Mouse (Mus musculus): ENCODE data around the gene AC134908.4. TPM values are rescaled to one million over a fixed set of nuclear protein-coding genes. Genes with fewer than 3 reads are reported as not detected.
A peak's percentile ranks its signal among the peaks of the same experiment; 100 is the strongest.

Gene AC134908.4
- polyA plus RNA-seq, 1 experiment from 2014 or later, result 2.2 TPM

DNA sequence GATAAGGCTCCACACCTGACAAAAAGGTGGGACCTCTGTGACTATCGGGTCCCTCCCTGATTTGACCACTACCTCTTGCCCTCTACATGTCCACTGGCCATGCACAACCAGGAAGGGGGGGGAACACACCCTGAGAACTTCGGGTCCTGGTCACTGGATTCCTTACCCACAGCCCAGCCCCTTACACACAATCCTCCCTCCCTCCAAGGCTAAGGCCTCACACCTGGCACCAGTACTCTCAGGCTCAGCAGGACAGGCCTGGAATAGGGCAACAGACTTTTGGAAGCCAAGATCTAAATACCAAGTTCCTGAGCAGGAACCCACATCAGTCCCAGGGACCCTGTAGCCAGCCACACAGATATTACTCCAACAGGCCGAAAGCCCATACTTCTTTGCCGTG is 43.4 kb upstream of the AC134908.4 start:
- Histone ChIP-seq H3K36me3 (ENCODE audit: control insufficient read depth, insufficient read depth, low read length) (peaks cover 40% of the 10 kb centered on the region), H3K4me2 (ENCODE audit: low read length) (no peak overlapping the region), H3K27me3 (replicated peaks; ENCODE audit: control insufficient read depth, insufficient read depth, low read length) (no peaks in the 10 kb centered on the region), H3K4me1 (ENCODE audit: control insufficient read depth, insufficient read depth, low read depth, low read length) (peaks cover 52% of the 10 kb centered on the region), H3K9ac (ENCODE audit: low read depth, low read length) (no peak overlapping the region), H3K4me3 (ENCODE audit: low read length) (no peak overlapping the region), H3K27ac (ENCODE audit: low read depth, low read length) (no peak overlapping the region), H3K9me3 (ENCODE audit: control insufficient read depth, low read length) (no peaks in the 10 kb centered on the region)
- 85% methylated on average over 4 of the region's 4 CpGs for WGBS
- ATAC-seq, result no peak

DNA sequence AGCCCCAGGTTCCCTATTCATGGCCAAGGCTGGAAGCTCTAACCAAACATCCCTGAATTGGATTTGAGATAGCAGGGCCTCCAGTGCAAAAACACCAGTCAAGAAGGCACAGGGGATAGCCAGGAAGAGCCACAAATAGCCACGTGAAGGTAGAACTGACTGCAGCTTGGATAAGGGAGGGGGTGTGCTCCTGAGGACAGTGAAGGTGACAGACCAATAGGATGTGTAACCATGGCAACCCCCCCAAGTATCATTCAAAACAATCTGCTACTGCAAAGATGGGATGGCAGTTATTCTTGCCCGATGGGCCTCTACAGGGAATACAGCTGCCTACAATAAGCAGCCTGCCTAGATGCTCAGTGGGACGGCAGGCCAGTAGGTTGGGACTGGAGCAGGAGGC is 42.1 kb upstream of the AC134908.4 start:
- peaks cover 46% of the 10 kb centered on the region for H3K4me1 ChIP-seq (ENCODE audit: control insufficient read depth, insufficient read depth, low read depth, low read length)

DNA sequence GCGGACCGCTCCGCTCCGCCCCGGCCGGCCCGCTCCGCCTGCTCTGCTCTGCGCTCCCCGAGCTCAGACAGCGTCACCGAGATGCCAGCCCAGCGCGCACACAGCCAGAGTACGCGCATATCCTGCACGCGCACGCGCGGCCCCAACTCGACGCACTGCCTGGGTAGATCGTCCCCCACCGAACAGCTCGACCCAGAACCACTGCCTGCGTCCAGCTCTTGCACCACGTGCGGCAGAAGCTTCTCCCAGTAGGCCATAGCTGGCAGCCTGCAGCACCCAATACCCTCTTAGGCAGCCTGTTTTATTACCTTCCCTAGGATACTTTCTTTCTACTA is 41.6 kb upstream of the AC134908.4 start, which contains the start of gene Rhbdl1:
Rhbdl1 (minus strand) TSS at position 220 of the 335 bp plus-strand sequence.
- Histone ChIP-seq H3K4me1 (ENCODE audit: control insufficient read depth, insufficient read depth, low read depth, low read length) (peaks cover 47% of the 10 kb centered on the region), H3K36me3 (ENCODE audit: control insufficient read depth, insufficient read depth, low read length) (peaks cover 35% of the 10 kb centered on the region), H3K4me2 (ENCODE audit: low read length) (peak within 1 kb of the TSS; percentile 85), H3K27me3 (replicated peaks; ENCODE audit: control insufficient read depth, insufficient read depth, low read length) (no peaks in the 10 kb centered on the region), H3K9ac (ENCODE audit: low read depth, low read length) (peak within 1 kb of the TSS; percentile 92), H3K27ac (ENCODE audit: low read depth, low read length) (peak within 1 kb of the TSS; percentile 93), H3K9me3 (ENCODE audit: control insufficient read depth, low read length) (no peaks in the 10 kb centered on the region), H3K4me3 (ENCODE audit: low read length) (peak within 1 kb of the TSS; percentile 55)
- under 1% methylated on average over 29 of the region's 29 CpGs for WGBS
- ATAC-seq, result peak; percentile 52

More for the DNA sequence above, 42.1 kb upstream of the AC134908.4 start:
- H3K9ac ChIP-seq (ENCODE audit: low read depth, low read length), result peak overlapping the region; percentile 92
- peak overlapping the region; percentile 85 for H3K4me2 ChIP-seq (ENCODE audit: low read length)
- H3K27ac ChIP-seq (ENCODE audit: low read depth, low read length), result peak overlapping the region; percentile 93
- H3K36me3 ChIP-seq (ENCODE audit: control insufficient read depth, insufficient read depth, low read length), result peaks cover 40% of the 10 kb centered on the region
- no peak for ATAC-seq
- H3K27me3 ChIP-seq (replicated peaks; ENCODE audit: control insufficient read depth, insufficient read depth, low read length), result no peaks in the 10 kb centered on the region
- H3K4me3 ChIP-seq (ENCODE audit: low read length), result no peak overlapping the region
- WGBS, result 7% methylated on average over 3 of the region's 3 CpGs
- no peaks in the 10 kb centered on the region for H3K9me3 ChIP-seq (ENCODE audit: control insufficient read depth, low read length)

DNA sequence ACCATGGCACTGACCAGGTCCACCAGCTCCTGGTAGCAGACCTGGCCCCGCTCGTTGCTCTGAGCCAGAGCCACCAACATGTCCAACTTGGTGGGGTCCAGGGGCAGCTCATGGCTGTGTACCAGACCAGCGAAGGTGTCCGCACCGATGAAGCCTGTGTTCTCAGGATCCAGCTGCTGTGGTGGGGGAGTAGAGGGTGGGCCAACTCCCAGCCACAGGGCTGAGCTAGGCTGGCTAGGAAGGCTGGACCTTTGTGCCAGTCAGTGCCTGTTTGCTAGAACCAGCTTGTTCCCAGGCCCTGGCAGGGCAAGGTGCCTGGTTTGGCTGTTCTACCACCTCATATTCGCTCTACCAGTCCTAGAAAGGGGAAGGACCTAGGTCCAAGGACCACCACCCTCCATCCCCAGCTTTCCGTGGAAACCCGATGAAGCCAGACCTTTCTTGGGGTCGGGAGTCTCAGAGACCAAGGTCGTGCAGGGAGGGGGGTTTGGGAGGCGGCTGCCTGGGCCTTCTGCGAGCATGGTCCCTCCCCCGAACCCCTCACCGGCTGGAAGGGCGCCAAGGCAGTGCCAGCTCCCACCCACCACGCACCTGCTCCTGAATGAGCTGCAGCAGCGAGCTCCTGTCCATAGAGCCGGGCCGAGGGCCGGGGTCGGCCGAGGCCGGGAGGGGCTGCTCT is 41.1 kb upstream of the AC134908.4 start:
- Histone ChIP-seq H3K4me3 (ENCODE audit: low read length) (peak overlapping the region; percentile 55), H3K9me3 (ENCODE audit: control insufficient read depth, low read length) (no peaks in the 10 kb centered on the region), H3K9ac (ENCODE audit: low read depth, low read length) (peak overlapping the region; percentile 92), H3K36me3 (ENCODE audit: control insufficient read depth, insufficient read depth, low read length) (peaks cover 30% of the 10 kb centered on the region), H3K27ac (ENCODE audit: low read depth, low read length) (peak overlapping the region; percentile 93), H3K27me3 (replicated peaks; ENCODE audit: control insufficient read depth, insufficient read depth, low read length) (no peaks in the 10 kb centered on the region), H3K4me1 (ENCODE audit: control insufficient read depth, insufficient read depth, low read depth, low read length) (peaks cover 53% of the 10 kb centered on the region), H3K4me2 (ENCODE audit: low read length) (peak overlapping the region; percentile 85)
- WGBS, result 19% methylated on average over 23 of the region's 23 CpGs
- no peak; the same call in 1 of the 2 replicates for ATAC-seq

DNA sequence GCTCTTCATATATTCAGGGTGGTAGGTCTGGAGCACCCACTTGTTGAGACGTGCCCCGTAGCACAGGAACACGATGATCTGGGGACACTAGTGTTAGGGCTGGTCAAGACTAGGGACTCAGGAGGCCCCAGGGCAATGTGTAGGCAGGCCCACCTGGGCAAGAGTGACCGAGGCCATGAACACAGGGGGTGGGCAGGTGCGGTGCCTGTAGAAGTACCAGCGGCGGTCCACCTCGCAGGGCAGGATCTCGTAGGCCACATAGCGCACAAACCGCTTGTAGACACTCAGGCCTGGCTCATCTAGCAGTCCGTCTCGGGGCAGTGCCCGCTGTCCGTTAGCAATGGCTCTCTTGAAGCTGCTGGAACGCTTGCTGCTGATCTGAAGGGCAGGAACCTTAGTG is 40.4 kb upstream of the AC134908.4 start:
- Histone ChIP-seq H3K9ac (ENCODE audit: low read depth, low read length) (no peak overlapping the region; the same call in 1 of the 2 replicates), H3K27me3 (replicated peaks; ENCODE audit: control insufficient read depth, insufficient read depth, low read length) (no peaks in the 10 kb centered on the region), H3K4me2 (ENCODE audit: low read length) (peak overlapping the region; percentile 85), H3K4me3 (ENCODE audit: low read length) (peak overlapping the region; percentile 55; the same call in 1 of the 2 replicates), H3K4me1 (ENCODE audit: control insufficient read depth, insufficient read depth, low read depth, low read length) (peaks cover 60% of the 10 kb centered on the region), H3K36me3 (ENCODE audit: control insufficient read depth, insufficient read depth, low read length) (peaks cover 29% of the 10 kb centered on the region), H3K9me3 (ENCODE audit: control insufficient read depth, low read length) (no peaks in the 10 kb centered on the region), H3K27ac (ENCODE audit: low read depth, low read length) (peak overlapping the region; percentile 93)
- no peak for ATAC-seq
- WGBS, result 92% methylated on average over 16 of the region's 16 CpGs

DNA sequence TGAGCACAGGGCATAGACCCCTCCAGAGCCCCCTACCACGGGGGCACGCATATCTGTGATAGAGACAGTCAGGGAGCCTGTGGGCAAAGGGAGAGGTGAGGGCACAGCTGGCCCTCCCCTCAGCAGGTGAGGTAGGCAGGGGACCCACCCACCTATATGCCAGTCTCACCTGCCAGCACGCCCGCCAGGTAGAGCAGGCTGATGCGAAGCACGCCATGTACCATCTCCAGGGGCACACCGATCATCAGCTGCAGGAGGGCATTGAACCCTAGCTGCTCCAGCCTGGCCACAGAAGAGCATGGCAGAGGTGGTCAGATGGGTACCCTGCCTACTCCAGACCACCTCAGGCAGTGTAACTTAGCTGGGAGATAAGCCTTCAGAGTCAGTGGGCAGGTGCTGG is 39.8 kb upstream of the AC134908.4 start:
- H3K27me3 ChIP-seq (replicated peaks; ENCODE audit: control insufficient read depth, insufficient read depth, low read length), result no peaks in the 10 kb centered on the region
- H3K4me1 ChIP-seq (ENCODE audit: control insufficient read depth, insufficient read depth, low read depth, low read length), result peaks cover 65% of the 10 kb centered on the region
- H3K36me3 ChIP-seq (ENCODE audit: control insufficient read depth, insufficient read depth, low read length), result peaks cover 29% of the 10 kb centered on the region
- WGBS, result 97% methylated on average over 7 of the region's 7 CpGs
- no peak overlapping the region for H3K4me3 ChIP-seq (ENCODE audit: low read length)
- H3K4me2 ChIP-seq (ENCODE audit: low read length), result peak overlapping the region; percentile 5
- H3K27ac ChIP-seq (ENCODE audit: low read depth, low read length), result no peak overlapping the region
- no peaks in the 10 kb centered on the region for H3K9me3 ChIP-seq (ENCODE audit: control insufficient read depth, low read length)
- peak overlapping the region; percentile 38 for H3K9ac ChIP-seq (ENCODE audit: low read depth, low read length)
- ATAC-seq, result no peak

DNA sequence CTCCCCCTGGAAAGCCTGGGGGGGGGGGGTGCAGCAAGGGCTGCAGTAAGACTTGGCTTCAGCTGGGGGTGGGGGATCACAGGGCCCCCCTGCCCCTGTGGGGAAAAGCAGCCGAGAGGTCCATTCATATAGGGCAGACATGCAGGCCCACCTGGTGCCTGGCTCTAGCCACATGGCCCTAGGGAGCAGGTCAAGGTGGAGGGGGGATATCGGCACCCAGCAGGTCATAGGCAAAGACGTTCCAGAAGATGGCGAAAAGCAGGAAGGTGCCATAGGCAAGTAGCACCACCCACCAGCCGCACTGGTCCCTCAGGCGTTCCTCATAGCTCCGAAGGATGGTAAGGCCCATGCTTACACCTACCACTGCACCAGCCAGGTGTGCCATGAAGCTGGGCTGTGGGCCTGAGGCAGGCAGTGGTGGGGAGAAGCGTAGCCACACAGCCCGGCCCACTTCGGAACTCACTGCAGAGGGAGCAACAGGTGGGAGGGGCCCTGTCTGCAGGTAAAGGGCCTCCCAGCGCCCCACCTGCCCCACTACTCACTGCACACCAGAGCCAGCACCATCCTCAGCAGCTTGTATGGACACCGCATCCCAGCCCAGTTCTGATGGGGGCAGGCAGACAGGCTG is 39.2 kb upstream of the AC134908.4 start:
- WGBS, result 84% methylated on average over 12 of the region's 12 CpGs
- ATAC-seq, result no peak
- peaks cover 27% of the 10 kb centered on the region for H3K36me3 ChIP-seq (ENCODE audit: control insufficient read depth, insufficient read depth, low read length)
- H3K9ac ChIP-seq (ENCODE audit: low read depth, low read length), result peak overlapping the region; percentile 77
- no peaks in the 10 kb centered on the region for H3K27me3 ChIP-seq (replicated peaks; ENCODE audit: control insufficient read depth, insufficient read depth, low read length)
- peaks cover 70% of the 10 kb centered on the region for H3K4me1 ChIP-seq (ENCODE audit: control insufficient read depth, insufficient read depth, low read depth, low read length)
- peak overlapping the region; percentile 78 for H3K4me2 ChIP-seq (ENCODE audit: low read length)
- H3K27ac ChIP-seq (ENCODE audit: low read depth, low read length), result no peak overlapping the region; the same call in 1 of the 2 replicates
- H3K4me3 ChIP-seq (ENCODE audit: low read length), result peak overlapping the region; percentile 74; the same call in 1 of the 2 replicates
- H3K9me3 ChIP-seq (ENCODE audit: control insufficient read depth, low read length), result no peaks in the 10 kb centered on the region

DNA sequence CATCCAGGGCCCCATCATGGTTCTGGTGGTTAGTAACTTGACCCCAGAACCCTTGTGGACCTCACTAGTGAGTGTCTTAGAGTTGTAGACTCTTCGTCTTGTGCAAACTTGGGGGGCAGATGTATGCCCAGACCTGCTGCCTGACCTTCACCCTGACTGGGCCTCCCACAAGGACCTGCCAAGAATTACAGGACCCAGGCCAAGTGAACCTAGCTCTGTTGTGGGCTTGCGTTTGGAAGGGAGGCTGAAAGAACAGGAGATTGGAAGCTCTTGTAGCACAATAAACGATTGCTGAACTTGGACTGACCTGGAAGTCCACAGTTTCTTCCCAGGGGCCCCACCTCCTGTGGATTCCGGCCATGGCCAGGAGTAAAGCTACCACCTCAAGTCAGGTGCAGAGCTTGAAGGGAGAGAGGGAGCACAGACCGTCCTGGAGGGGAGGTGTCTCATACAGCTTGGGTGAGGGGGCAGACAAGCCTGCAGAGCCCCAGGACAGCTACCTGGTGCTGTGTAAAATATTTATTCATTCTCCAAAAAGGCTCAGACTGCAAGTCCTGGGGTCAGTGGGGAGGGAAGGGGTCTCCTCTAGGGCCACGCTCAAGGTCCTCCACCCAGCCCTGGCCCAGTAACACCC is 38.6 kb upstream of the AC134908.4 start:
- no peaks in the 10 kb centered on the region for H3K27me3 ChIP-seq (replicated peaks; ENCODE audit: control insufficient read depth, insufficient read depth, low read length)
- H3K9me3 ChIP-seq (ENCODE audit: control insufficient read depth, low read length), result no peaks in the 10 kb centered on the region
- peak overlapping the region; percentile 74 for H3K4me3 ChIP-seq (ENCODE audit: low read length)
- peaks cover 21% of the 10 kb centered on the region for H3K36me3 ChIP-seq (ENCODE audit: control insufficient read depth, insufficient read depth, low read length)
- peaks cover 74% of the 10 kb centered on the region for H3K4me1 ChIP-seq (ENCODE audit: control insufficient read depth, insufficient read depth, low read depth, low read length)
- H3K4me2 ChIP-seq (ENCODE audit: low read length), result peak overlapping the region; percentile 78
- H3K27ac ChIP-seq (ENCODE audit: low read depth, low read length), result peak overlapping the region; percentile 98
- 49% methylated on average over 6 of the region's 6 CpGs for WGBS
- H3K9ac ChIP-seq (ENCODE audit: low read depth, low read length), result peak overlapping the region; percentile 77
- ATAC-seq, result no peak

DNA sequence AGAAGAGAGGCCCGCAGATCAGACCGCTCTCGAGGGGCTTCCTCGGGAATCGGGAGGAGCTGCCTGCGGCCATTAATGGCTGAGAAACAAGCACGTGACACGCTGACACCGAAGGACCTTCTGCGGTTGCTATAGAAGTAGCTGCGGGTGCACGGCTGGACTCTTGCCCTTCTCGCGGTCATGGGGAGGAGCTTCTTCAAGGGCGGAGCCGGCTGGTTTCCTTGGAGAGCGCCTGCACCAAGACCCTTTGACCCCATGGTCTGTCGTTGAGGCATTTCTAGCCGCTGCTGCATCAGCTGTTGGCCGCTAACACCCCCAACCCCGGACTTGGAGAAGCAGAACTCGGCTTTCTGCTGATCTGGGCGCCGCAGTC is 37.8 kb upstream of the AC134908.4 start, which contains the start of gene Stub1:
Stub1 (minus strand) TSS at position 114 of the 373 bp plus-strand sequence.
- Histone ChIP-seq H3K4me2 (ENCODE audit: low read length) (peak within 1 kb of the TSS; percentile 78), H3K9ac (ENCODE audit: low read depth, low read length) (peak within 1 kb of the TSS; percentile 77), H3K4me1 (ENCODE audit: control insufficient read depth, insufficient read depth, low read depth, low read length) (peaks cover 77% of the 10 kb centered on the region), H3K27me3 (replicated peaks; ENCODE audit: control insufficient read depth, insufficient read depth, low read length) (no peaks in the 10 kb centered on the region), H3K9me3 (ENCODE audit: control insufficient read depth, low read length) (no peaks in the 10 kb centered on the region), H3K27ac (ENCODE audit: low read depth, low read length) (peak within 1 kb of the TSS; percentile 98), H3K36me3 (ENCODE audit: control insufficient read depth, insufficient read depth, low read length) (peaks cover 18% of the 10 kb centered on the region), H3K4me3 (ENCODE audit: low read length) (peak within 1 kb of the TSS; percentile 74)
- WGBS, result under 1% methylated on average over 24 of the region's 24 CpGs
- ATAC-seq, result peak; percentile 63
